Mouse (Mus musculus): ENCODE measurements at regions not wholly inside any gene's neighbourhood (a gene's known extent, or its start where the extent isn't known, plus 50 kb on each side); places are given as distances from the start of the nearest gene placed in this dataset.

- no peak for TF ChIP-seq CTCF (conservative IDR thresholded peaks at IDR 0.05; ENCODE audit: low read length)
- TF ChIP-seq NANOG (IDR thresholded peaks at IDR 0.05; ENCODE audit: borderline replicate concordance, low read length): no peak
Observed at GRCm38 (mm10) chr5:148739672-148740071, 187.1 kb upstream of the Ubl3 start.

All from E14TG2a.4 (cell line).